Mouse (Mus musculus): ENCODE results near the gene Mri1. TPM values are rescaled to one million over a fixed set of nuclear protein-coding genes. Genes with fewer than 3 reads are reported as not detected.

Gene Mri1
- total and polyA plus RNA-seq, 3 experiments = 58.6 to 102 (median 62.1) TPM

- Histone ChIP-seq H3K9me3 (replicated peaks; ENCODE audit: low read length) (no peaks in the 10 kb centered on the region), H3K4me1 (ENCODE audit: control insufficient read depth in 1 of 2, insufficient read depth in 2 of 2) (peaks cover 3 to 17% of the 10 kb centered on the region in 2 experiments; a peak in 2 of 4 replicates), H3K4me3 (replicated peaks in 1 of 3; ENCODE audit: low read depth in 2 of 3, low read length in 2 of 3, poor library complexity in 1 of 3) (no peak overlapping the region), H3K27me3 (replicated peaks) (no peaks in the 10 kb centered on the region), H3K79me2 (replicated peaks; ENCODE audit: control insufficient read depth, extremely low read depth, insufficient read depth, poor library complexity, severe bottlenecking) (no peaks in the 10 kb centered on the region), H3K4me2 (ENCODE audit: insufficient read depth, low read depth, poor library complexity, severe bottlenecking) (no peak overlapping the region), H3K36me3 (replicated peaks in 1 of 2; ENCODE audit: control insufficient read depth in 1 of 2, insufficient read depth in 1 of 2, low read length in 1 of 2) (peaks cover 44 to 86% of the 10 kb centered on the region in 2 experiments), H3K9ac (ENCODE audit: insufficient read depth, low read depth) (no peak overlapping the region), H3K27ac (ENCODE audit: insufficient read depth, low read depth) (no peak overlapping the region)
- DNase-seq (ENCODE audit: extremely low read depth) = no peak
- dilution Hi-C loops (cut with MboI; ENCODE audit: extremely low pct_ligation_motif_present, extremely low pct_unique_long_range_greater_than_20kb, low sequenced_read_pairs) (no loop called here), in situ Hi-C loops (cut with MboI; ENCODE audit: low pct_ligation_motif_present, low pct_unique_long_range_greater_than_20kb, low sequenced_read_pairs) (loop anchor here (10.0 kb wide), 1 partner anchor 54 kb away; no protein-coding TSS in a partner anchor)
- TF ChIP-seq CTCF (conservative IDR thresholded peaks at IDR 0.05 in 1 of 2, IDR thresholded peaks at IDR 0.05 in 1 of 2; ENCODE audit: low read depth in 2 of 2, low read length in 2 of 2) = peak in 1 of 2 experiments; percentile 52; a peak in 2 of 4 replicates
- no peak for TF ChIP-seq GABPA (IDR thresholded peaks at IDR 0.05; ENCODE audit: insufficient replicate concordance, low read depth, low read length)
Observed at GRCm38 (mm10) chr8:84230735-84231134, 26.4 kb downstream of the Mri1 start.

DNA sequence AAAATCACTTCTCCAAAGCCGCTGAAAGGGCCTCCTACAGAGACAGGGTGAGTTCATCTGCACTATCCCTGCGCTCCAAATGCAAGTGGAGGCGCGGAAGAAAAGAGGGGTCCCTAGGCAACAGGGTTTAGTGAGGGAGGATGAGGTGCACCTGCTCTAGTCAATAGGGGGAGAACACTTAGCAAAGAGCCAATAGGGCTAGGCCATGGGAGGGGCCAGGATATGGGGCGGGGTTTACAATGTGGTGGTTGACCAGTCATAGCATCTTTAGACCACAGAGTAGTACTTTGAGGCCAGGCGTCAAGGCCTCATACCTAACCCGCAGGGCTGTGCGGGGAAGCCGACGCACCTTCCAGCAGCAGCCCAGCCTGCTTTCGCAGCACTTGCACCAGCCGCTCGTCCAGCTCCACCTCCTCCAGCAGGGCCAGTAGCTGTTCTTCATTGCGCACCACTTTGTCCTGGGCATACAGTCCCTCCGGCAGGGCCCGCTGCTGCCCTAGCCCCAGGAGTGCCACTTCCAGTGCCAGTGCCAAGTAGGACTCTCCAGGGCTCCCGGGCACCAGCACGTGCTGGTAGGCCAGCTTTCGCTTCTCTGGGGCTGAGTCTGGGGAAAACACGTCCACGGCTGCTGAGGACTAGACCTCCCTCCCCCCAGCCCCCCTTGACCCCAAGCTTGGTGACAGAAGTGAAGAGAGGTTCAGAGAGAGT lies 33.6 kb downstream of the Mri1 start:
- H3K27ac ChIP-seq (ENCODE audit: insufficient read depth, low read depth) = 0 out of 2 replicates have a peak overlapping the region, but pooled peaks have one; percentile 25
- H3K27me3 ChIP-seq (replicated peaks) = no peaks in the 10 kb centered on the region
- TF ChIP-seq TCF12 (IDR thresholded peaks at IDR 0.05; ENCODE audit: low read depth, low read length) (no peak), MAX (IDR thresholded peaks at IDR 0.05; ENCODE audit: low read length) (peak; percentile 39; the same call in 1 of the 2 replicates), UBTF (IDR thresholded peaks at IDR 0.05; ENCODE audit: low read depth, low read length) (no peak), NELFE (IDR thresholded peaks at IDR 0.05; ENCODE audit: low read depth, low read length) (0 out of 2 replicates have a peak, but pooled peaks have one; percentile 14), ELF1 (IDR thresholded peaks at IDR 0.05; ENCODE audit: low read depth, low read length) (0 out of 2 replicates have a peak, but pooled peaks have one; percentile 11), POLR2AphosphoS2 (IDR thresholded peaks at IDR 0.05; ENCODE audit: low read depth, low read length) (no peak), JUND (conservative IDR thresholded peaks at IDR 0.05; ENCODE audit: low read depth, low read length) (no peak), POLR2A (IDR thresholded peaks at IDR 0.05; ENCODE audit: low read depth, low read length) (peak; percentile 34; the same call in 1 of the 2 replicates)
- dilution Hi-C loops (cut with MboI; ENCODE audit: extremely low pct_ligation_motif_present, extremely low pct_unique_long_range_greater_than_20kb, low sequenced_read_pairs) (no loop called here), in situ Hi-C loops (cut with MboI; ENCODE audit: low pct_ligation_motif_present, low pct_unique_long_range_greater_than_20kb, low sequenced_read_pairs) (loop anchor here (25.0 kb wide), 1 partner anchor 139 kb away; no protein-coding TSS in a partner anchor)
- peak overlapping the region; percentile 40; the same call in 1 of the 2 replicates for H3K9ac ChIP-seq (ENCODE audit: insufficient read depth, low read depth)
- no peak for DNase-seq (ENCODE audit: extremely low read depth)
- H3K4me2 ChIP-seq (ENCODE audit: insufficient read depth, low read depth, poor library complexity, severe bottlenecking) = peak overlapping the region; percentile 79
- no peaks in the 10 kb centered on the region for H3K9me3 ChIP-seq (replicated peaks; ENCODE audit: low read length)
- peaks cover 7 to 42% of the 10 kb centered on the region in 2 experiments for H3K4me1 ChIP-seq (ENCODE audit: control insufficient read depth in 1 of 2, insufficient read depth in 2 of 2)
- H3K36me3 ChIP-seq (replicated peaks in 1 of 2; ENCODE audit: control insufficient read depth in 1 of 2, insufficient read depth in 1 of 2, low read length in 1 of 2) = peaks cover 59 to 90% of the 10 kb centered on the region in 2 experiments
- H3K79me2 ChIP-seq (replicated peaks; ENCODE audit: control insufficient read depth, extremely low read depth, insufficient read depth, poor library complexity, severe bottlenecking) = no peaks in the 10 kb centered on the region; the same call in 1 of the 2 replicates
- peak overlapping the region in 1 of 3 experiments; percentile 64 for H3K4me3 ChIP-seq (replicated peaks in 1 of 3; ENCODE audit: low read depth in 2 of 3, low read length in 2 of 3, poor library complexity in 1 of 3)

- no peaks in the 10 kb centered on the region for H3K27me3 ChIP-seq (replicated peaks)
- TF ChIP-seq GABPA (IDR thresholded peaks at IDR 0.05; ENCODE audit: insufficient replicate concordance, low read depth, low read length) = no peak
- peak; percentile 77 for TF ChIP-seq MAFK (IDR thresholded peaks at IDR 0.05; ENCODE audit: insufficient replicate concordance, low read length)
- peak overlapping the region in 2 of 3 experiments; percentile 25 to 64 for H3K4me3 ChIP-seq (replicated peaks in 1 of 3; ENCODE audit: low read depth in 2 of 3, low read length in 2 of 3, poor library complexity in 1 of 3)
- peaks cover 7 to 42% of the 10 kb centered on the region in 2 experiments for H3K4me1 ChIP-seq (ENCODE audit: control insufficient read depth in 1 of 2, insufficient read depth in 2 of 2)
- peaks cover 61 to 91% of the 10 kb centered on the region in 2 experiments for H3K36me3 ChIP-seq (replicated peaks in 1 of 2; ENCODE audit: control insufficient read depth in 1 of 2, insufficient read depth in 1 of 2, low read length in 1 of 2)
- H3K9me3 ChIP-seq (replicated peaks; ENCODE audit: low read length) = no peaks in the 10 kb centered on the region
- dilution Hi-C loops (cut with MboI; ENCODE audit: extremely low pct_ligation_motif_present, extremely low pct_unique_long_range_greater_than_20kb, low sequenced_read_pairs) = no loop called here
- in situ Hi-C loops (cut with MboI; ENCODE audit: low pct_ligation_motif_present, low pct_unique_long_range_greater_than_20kb, low sequenced_read_pairs) = loop anchor here (25.0 kb wide), 1 partner anchor 140 kb away; no protein-coding TSS in a partner anchor
- no peaks in the 10 kb centered on the region; the same call in 1 of the 2 replicates for H3K79me2 ChIP-seq (replicated peaks; ENCODE audit: control insufficient read depth, extremely low read depth, insufficient read depth, poor library complexity, severe bottlenecking)
- peak overlapping the region; percentile 79 for H3K4me2 ChIP-seq (ENCODE audit: insufficient read depth, low read depth, poor library complexity, severe bottlenecking)
- peak overlapping the region; percentile 40; the same call in 1 of the 2 replicates for H3K9ac ChIP-seq (ENCODE audit: insufficient read depth, low read depth)
- H3K27ac ChIP-seq (ENCODE audit: insufficient read depth, low read depth) = peak overlapping the region; percentile 37; the same call in 1 of the 2 replicates
- DNase-seq (ENCODE audit: extremely low read depth) = no peak
Observed at GRCm38 (mm10) chr8:84222566-84223165, 34.5 kb downstream of the Mri1 start.
